Mouse (Mus musculus): Measurements from ENCODE around the gene Adam33. TPM values are rescaled to one million over a fixed set of nuclear protein-coding genes. Genes with fewer than 3 reads are reported as not detected.
"Not testable (repeated sequence)": the region's sequence is repeated elsewhere in the genome, so short reads cannot be mapped to it uniquely, and the experiment has no call there.

The Adam33 gene
- polyA plus RNA-seq (2016; fragmentation: Nextera tagmentation; extraction: Ambion mirVana) = 0.64 and 1.0 TPM in 2 replicates

DNA sequence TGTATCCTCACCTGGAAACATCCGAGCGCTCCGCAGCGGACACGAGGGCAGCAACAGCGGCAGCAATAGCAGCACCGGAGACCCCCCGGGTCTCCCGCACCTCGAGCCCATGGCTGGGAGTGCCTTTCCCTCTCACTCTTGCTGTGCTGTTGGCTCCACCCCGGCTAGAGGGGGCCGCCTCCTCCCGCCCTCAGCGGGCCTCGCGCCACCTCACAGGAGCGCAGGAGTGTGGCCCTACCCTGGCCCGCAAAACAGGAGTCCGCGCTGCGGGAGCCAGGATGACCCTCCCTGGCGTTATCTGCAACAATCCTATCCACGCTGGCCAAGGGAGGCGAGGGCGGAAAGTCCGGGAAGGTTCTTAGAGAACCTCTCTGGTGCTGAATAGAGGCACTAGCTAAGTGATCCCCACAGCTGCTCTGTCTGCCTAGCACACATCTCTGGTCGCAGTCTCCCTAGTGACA lies at the start of gene Adam33:
Adam33 (minus strand) TSS at position 411 of the 461 bp plus-strand sequence.
- peaks cover 63% of the 10 kb centered on the region for H3K27me3 ChIP-seq (replicated peaks; ENCODE audit: low read depth, poor library complexity, severe bottlenecking)
- 3% methylated on average over 27 of the region's 27 CpGs for WGBS

DNA sequence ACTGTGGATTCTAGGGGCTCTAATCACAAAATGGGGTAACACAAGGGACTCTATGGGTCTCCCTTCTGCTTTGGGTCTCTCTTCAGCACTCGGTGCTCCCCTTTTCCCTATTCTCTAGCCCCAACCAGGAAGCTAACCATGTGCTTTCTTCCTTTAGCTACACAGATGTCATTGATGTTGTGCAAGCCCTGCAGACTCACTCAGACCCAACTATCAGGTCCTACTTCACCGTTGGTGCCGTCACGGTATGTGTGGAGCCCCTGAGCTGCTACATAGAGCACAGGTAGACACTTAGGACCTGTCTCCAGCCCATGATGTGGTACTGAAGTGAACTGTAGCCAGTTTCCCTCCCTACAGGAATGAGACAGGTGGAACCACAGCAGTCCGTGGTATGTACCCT lies 42.4 kb upstream of the Adam33 start:
- Histone ChIP-seq H3K27ac (replicated peaks) (no peak overlapping the region), H3K27me3 (replicated peaks; ENCODE audit: low read depth, poor library complexity, severe bottlenecking) (no peaks in the 10 kb centered on the region), H3K4me1 (no peaks in the 10 kb centered on the region), H3K4me3 (no peak overlapping the region), H3K9me3 (no peaks in the 10 kb centered on the region), H3K36me3 (replicated peaks) (no peaks in the 10 kb centered on the region)
- WGBS = 89% methylated on average over 5 of the region's 5 CpGs
- DNase-seq (ENCODE audit: low spot score) = no peak

More for the DNA sequence above, at the start of gene Adam33:
- peak; percentile 56 for DNase-seq (ENCODE audit: low spot score)
- peak within 1 kb of the TSS; percentile 51 for H3K4me3 ChIP-seq
- no peaks in the 10 kb centered on the region for H3K36me3 ChIP-seq (replicated peaks)
- peaks cover 37% of the 10 kb centered on the region for H3K4me1 ChIP-seq
- H3K9me3 ChIP-seq = no peaks in the 10 kb centered on the region
- peak within 1 kb of the TSS; percentile 59 for H3K27ac ChIP-seq (replicated peaks)

DNA sequence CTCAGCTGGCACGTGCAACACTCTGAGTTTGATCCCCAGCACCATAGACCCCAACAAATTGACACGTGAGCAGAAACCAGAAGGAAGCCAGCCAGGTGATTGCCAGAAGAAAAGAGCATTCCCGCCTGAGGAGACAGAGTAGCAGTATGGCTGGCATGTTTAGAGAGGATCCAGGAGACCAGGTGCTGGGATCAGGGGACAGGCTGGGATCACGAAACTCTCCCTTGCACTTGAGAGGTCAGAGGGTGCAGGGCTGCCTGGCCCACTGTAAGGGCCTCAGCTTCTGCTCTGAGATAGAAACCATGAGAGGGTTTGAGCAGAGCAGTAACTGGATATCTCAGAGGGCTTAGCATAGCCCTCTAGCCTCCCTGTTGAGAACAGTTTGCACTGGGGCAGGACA lies 41.4 kb upstream of the Adam33 start:
- DNase-seq (ENCODE audit: low spot score); H3K27ac ChIP-seq (replicated peaks); H3K27me3 ChIP-seq (replicated peaks; ENCODE audit: low read depth, poor library complexity, severe bottlenecking); H3K4me1 ChIP-seq; H3K4me3 ChIP-seq; H3K36me3 ChIP-seq (replicated peaks); H3K9me3 ChIP-seq: not testable (repeated sequence)
- 71% methylated on average over 4 of the region's 4 CpGs for WGBS

DNA sequence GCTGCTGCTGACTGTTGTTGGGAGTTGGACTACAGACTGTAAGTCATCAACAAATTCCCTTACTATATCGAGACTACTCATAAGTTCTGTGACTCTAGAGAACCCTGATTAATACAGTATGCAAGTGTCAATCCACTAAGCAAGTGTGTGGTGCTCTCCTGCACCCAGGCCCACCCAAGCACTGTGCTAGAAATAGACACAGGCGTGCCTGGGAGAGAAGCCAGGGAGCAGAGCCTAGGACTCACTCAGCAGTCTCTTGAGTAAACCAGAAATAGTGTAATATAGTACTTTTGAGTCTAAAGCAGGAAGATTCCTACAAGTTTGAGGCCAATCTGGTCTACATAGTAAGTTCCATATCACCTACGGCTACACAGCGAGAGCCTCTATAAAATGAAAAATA lies 40.4 kb upstream of the Adam33 start:
- 89% methylated on average over 4 of the region's 4 CpGs for WGBS
- no peaks in the 10 kb centered on the region for H3K36me3 ChIP-seq (replicated peaks)
- H3K27me3 ChIP-seq (replicated peaks; ENCODE audit: low read depth, poor library complexity, severe bottlenecking) = no peaks in the 10 kb centered on the region
- no peak overlapping the region for H3K27ac ChIP-seq (replicated peaks)
- no peaks in the 10 kb centered on the region for H3K9me3 ChIP-seq
- H3K4me1 ChIP-seq = no peaks in the 10 kb centered on the region
- DNase-seq (ENCODE audit: low spot score) = no peak
- no peak overlapping the region for H3K4me3 ChIP-seq

DNA sequence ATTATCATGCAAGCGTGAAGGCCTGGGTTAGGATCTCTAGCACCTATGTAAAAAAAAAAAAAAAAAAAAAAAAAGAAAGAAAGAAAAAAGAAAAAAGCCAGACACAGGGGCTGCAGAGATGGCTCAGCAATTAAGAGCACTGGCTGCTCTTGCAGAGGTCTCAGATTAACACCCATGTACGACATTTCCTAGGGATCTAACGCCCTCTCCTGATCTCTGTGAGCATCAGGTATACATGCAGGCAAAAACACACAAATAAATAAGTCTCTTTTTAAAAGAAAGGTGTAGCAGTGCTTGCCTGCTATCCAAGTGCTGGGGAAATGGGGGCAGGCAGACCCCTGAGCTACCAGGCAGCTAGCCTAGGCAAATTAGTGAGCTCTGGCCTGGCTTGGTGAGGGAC lies 37.9 kb upstream of the Adam33 start:
- Histone ChIP-seq H3K9me3 (no peaks in the 10 kb centered on the region), H3K27me3 (replicated peaks; ENCODE audit: low read depth, poor library complexity, severe bottlenecking) (no peaks in the 10 kb centered on the region), H3K4me3 (no peak overlapping the region), H3K36me3 (replicated peaks) (no peaks in the 10 kb centered on the region), H3K4me1 (peaks cover 20% of the 10 kb centered on the region), H3K27ac (replicated peaks) (no peak overlapping the region)
- 50% methylated on average over 3 of the region's 3 CpGs for WGBS
- no peak for DNase-seq (ENCODE audit: low spot score)

DNA sequence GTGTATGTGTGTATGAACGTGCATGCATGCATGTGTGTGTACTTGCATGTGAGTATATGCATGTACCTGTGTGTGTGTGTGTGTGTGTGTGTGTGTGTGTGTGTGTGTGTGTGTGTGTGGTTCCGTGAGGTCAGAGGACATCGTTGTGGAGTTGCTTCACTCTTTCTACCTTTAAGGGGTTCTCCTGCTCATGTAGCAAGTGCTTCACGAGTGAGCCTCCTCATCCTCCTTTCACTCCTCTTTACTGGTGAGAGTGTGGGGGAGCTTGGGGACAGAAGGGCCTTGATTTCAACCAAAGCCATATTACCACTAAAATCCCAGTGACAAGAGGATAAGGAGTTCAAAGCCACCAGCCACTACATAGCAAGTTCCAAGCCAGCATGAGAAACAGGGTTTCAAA lies 33.5 kb upstream of the Adam33 start:
- Histone ChIP-seq H3K36me3 (replicated peaks) (no peaks in the 10 kb centered on the region), H3K4me3 (peak overlapping the region; percentile 43; the same call in 1 of the 2 replicates), H3K9me3 (no peaks in the 10 kb centered on the region), H3K4me1 (peaks cover 30% of the 10 kb centered on the region), H3K27me3 (replicated peaks; ENCODE audit: low read depth, poor library complexity, severe bottlenecking) (no peaks in the 10 kb centered on the region), H3K27ac (replicated peaks) (peak overlapping the region; percentile 87)
- no peak for DNase-seq (ENCODE audit: low spot score)
- WGBS = 83% methylated on average over 4 of the region's 4 CpGs

DNA sequence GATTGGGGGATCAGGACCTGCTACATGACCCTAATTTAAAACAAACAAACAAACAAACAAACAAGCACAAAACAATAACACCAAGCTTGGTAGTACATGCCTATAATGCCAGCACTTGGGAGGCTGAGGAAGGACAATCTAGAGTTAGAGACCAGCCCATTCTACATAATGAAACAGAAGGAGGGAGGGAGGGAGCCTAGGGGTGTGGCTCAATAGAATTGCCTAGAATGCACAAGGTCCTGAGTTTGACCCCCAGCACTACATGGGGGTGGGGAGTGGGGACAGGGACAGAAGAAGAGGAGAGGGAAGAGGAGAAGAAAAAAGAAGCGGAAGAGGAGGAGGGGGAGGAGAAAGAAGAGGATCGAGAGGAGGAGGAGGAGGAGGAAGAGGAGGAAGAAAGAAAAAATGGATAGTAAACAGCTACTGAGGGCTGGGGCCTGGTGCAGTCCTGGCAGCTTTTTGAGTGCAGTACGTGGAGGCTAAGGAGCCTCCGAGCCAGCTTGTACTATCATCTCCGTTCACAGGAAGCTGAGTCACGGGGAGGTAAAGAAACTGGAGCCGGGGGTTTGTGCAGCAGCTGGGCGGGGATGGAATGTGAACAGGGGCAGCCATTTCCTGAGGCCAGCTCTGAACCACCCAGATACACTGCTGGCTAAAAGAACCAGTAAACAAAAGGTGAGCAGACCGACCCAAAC lies 32.6 kb upstream of the Adam33 start:
- H3K27ac ChIP-seq (replicated peaks) = peak overlapping the region; percentile 87

DNA sequence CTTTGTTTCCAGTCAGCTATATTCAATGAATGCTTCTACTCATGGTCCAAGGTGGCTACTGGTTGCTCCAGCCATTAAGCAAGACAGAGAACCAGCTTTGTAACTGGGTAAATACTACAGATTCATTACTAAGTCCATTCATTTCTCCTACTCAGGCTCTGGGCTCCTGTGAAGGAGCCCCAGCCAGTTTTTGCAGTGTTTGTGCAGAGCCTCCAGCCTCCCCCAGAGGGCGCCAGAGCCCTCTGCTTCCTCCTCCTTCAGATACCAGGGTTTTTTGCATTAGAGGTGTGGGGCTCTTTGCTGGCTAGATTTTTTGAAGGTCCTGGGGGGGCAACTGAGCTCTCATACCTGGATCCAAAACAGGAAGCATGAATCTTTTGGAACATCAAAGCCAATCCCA lies 31.2 kb upstream of the Adam33 start:
- Histone ChIP-seq H3K4me1 (peaks cover 30% of the 10 kb centered on the region), H3K27ac (replicated peaks) (no peak overlapping the region), H3K27me3 (replicated peaks; ENCODE audit: low read depth, poor library complexity, severe bottlenecking) (no peaks in the 10 kb centered on the region), H3K9me3 (no peaks in the 10 kb centered on the region), H3K4me3 (no peak overlapping the region), H3K36me3 (replicated peaks) (no peaks in the 10 kb centered on the region)
- WGBS = 0% methylated on average over 1 of the region's 1 CpGs
- peak; percentile 82 for DNase-seq (ENCODE audit: low spot score)

More for the DNA sequence above, 32.6 kb upstream of the Adam33 start:
- no peaks in the 10 kb centered on the region for H3K27me3 ChIP-seq (replicated peaks; ENCODE audit: low read depth, poor library complexity, severe bottlenecking)
- peak; percentile 80 for DNase-seq (ENCODE audit: low spot score)
- H3K36me3 ChIP-seq (replicated peaks) = no peaks in the 10 kb centered on the region
- H3K9me3 ChIP-seq = no peaks in the 10 kb centered on the region
- WGBS = 8% methylated on average over 9 of the region's 9 CpGs
- peaks cover 30% of the 10 kb centered on the region for H3K4me1 ChIP-seq
- H3K4me3 ChIP-seq = peak overlapping the region; percentile 43

DNA sequence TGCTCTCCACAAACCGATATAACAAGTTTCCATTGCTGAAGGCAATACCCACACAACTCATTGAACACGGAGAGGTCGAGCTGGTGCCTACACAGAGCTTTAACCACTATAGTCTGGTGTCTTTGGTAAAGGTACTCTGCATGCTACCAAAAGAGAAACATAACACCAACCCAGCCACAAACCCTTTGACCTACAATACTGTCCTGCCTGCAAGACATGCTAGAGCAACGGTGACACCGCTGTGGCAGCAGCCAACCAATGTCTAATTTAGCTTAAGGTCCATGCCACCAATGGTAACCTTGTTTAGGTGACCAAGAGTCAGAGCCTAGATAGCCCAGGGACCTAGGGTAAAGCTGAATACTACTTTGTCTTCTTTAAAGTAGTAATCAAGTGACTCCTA lies 30.0 kb upstream of the Adam33 start:
- no peak overlapping the region for H3K4me3 ChIP-seq
- H3K9me3 ChIP-seq = no peaks in the 10 kb centered on the region
- H3K27ac ChIP-seq (replicated peaks) = no peak overlapping the region
- DNase-seq (ENCODE audit: low spot score) = no peak
- H3K4me1 ChIP-seq = peaks cover 32% of the 10 kb centered on the region
- WGBS = 87% methylated on average over 5 of the region's 5 CpGs
- H3K27me3 ChIP-seq (replicated peaks; ENCODE audit: low read depth, poor library complexity, severe bottlenecking) = no peaks in the 10 kb centered on the region
- H3K36me3 ChIP-seq (replicated peaks) = no peaks in the 10 kb centered on the region

DNA sequence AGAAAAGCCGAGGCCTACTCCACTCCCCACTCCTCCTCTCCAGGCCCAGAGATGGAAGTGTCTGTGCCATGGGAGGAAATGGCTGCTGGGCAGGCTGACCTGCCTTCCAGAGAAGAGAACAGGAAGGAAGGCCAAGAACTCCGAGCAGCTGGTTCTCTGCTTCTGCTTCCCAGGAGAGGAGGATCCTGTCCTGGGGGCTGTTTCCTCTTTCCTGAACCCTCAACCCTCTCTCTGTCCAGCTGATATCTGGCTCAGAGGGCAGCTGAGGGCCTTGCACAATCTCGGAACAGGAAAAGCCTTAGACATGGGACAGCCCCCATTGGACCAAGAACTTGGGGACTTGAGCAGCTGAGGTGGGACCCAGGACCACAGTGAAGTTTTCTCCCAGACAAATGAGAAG lies 27.2 kb upstream of the Adam33 start:
- Histone ChIP-seq H3K9me3 (no peaks in the 10 kb centered on the region), H3K36me3 (replicated peaks) (no peaks in the 10 kb centered on the region), H3K27ac (replicated peaks) (0 out of 2 replicates have a peak overlapping the region, but pooled peaks have one; percentile 19), H3K4me3 (no peak overlapping the region), H3K4me1 (peaks cover 10% of the 10 kb centered on the region), H3K27me3 (replicated peaks; ENCODE audit: low read depth, poor library complexity, severe bottlenecking) (no peaks in the 10 kb centered on the region)
- no peak for DNase-seq (ENCODE audit: low spot score)
- 74% methylated on average over 3 of the region's 3 CpGs for WGBS

DNA sequence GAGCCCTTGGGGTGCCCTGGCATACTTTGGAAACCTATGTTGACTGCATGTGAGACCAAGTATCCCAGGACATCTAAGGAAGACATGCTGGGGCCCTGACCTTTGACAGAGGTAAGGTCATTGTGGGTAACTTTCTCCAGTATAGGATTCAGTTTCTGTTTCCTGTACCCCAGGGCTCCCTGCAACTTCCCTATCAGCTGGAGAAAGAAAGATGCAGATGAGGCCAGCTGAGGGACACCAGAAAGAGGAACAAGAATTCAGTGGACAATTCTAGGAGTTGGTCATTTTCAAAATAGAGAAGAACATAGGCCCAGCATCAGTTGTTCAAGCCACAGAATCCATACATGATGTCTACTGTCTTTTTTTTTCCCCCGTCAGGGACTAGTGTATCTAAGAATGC lies 26.0 kb upstream of the Adam33 start:
- 75% methylated on average over 1 of the region's 1 CpGs for WGBS
- H3K27ac ChIP-seq (replicated peaks) = no peak overlapping the region
- H3K27me3 ChIP-seq (replicated peaks; ENCODE audit: low read depth, poor library complexity, severe bottlenecking) = no peaks in the 10 kb centered on the region
- peaks cover 10% of the 10 kb centered on the region for H3K4me1 ChIP-seq
- no peak overlapping the region for H3K4me3 ChIP-seq
- no peaks in the 10 kb centered on the region for H3K9me3 ChIP-seq
- DNase-seq (ENCODE audit: low spot score) = no peak
- no peaks in the 10 kb centered on the region for H3K36me3 ChIP-seq (replicated peaks)

DNA sequence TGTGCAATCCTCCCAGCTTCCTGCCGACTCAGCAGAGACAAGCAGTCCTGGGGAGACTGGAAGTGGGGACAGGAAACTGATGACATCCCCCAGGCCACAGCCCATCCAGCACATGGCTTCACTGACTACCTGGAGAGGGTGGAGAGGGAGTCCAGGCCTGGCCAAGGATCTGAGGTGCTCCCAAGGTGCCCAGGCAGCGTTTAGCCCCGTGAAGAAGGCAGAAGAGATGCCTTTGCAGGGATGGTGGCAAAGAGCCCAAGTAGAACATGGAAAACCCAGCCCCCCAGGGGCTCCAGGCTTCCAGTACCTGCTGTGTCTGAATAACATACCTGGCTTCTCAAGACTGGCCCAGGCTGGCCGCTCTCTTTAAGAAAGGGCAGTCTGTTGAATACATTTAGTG lies 25.0 kb upstream of the Adam33 start:
- Histone ChIP-seq H3K27ac (replicated peaks) (no peak overlapping the region), H3K27me3 (replicated peaks; ENCODE audit: low read depth, poor library complexity, severe bottlenecking) (no peaks in the 10 kb centered on the region), H3K4me3 (no peak overlapping the region), H3K36me3 (replicated peaks) (no peaks in the 10 kb centered on the region), H3K4me1 (peaks cover 12% of the 10 kb centered on the region), H3K9me3 (no peaks in the 10 kb centered on the region)
- 81% methylated on average over 4 of the region's 4 CpGs for WGBS
- DNase-seq (ENCODE audit: low spot score) = no peak

DNA sequence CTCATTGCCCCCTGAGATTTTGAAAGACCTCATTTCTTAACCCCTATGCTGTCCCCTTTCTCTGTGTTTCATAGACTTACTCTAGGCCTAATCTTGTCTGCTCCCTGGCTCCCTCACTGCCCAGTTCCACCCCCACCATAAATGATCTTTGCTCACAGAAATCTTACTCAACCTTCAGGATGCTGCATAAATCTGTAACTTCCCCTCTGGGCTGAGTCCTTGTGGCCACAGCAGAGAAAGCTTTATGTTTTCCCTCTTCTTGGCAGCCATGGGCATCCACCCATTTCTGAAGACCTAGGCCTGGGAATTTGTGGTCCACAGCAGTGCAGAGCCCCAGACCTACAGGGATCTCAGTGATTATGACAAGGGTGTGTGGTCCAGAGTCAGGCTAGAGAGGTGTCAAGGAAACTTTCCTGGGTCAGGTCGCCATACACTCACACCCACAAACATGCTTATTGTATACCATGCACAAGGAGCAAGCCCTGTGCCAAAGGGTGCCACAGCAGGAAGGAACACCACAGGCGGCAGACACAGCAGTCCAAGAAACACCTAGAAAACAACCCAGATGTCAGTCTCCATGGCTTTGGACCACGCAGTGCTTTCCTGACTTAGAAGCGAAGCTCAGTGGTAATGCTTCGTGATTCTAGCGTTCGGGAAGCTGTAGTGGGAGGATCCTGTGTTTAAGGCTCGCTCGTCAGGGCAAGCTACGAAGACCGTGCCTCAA lies 23.2 kb upstream of the Adam33 start, which contains the start of gene Siglec1:
Siglec1 (minus strand) TSS at position 99 of the 724 bp plus-strand sequence.
- no peaks in the 10 kb centered on the region for H3K27me3 ChIP-seq (replicated peaks; ENCODE audit: low read depth, poor library complexity, severe bottlenecking)
- no peaks in the 10 kb centered on the region for H3K36me3 ChIP-seq (replicated peaks)
- H3K27ac ChIP-seq (replicated peaks) = no peak within 1 kb of the TSS
- DNase-seq (ENCODE audit: low spot score) = no peak
- 89% methylated on average over 11 of the region's 11 CpGs for WGBS
- peaks cover 12% of the 10 kb centered on the region for H3K4me1 ChIP-seq
- no peak within 1 kb of the TSS for H3K4me3 ChIP-seq
- no peaks in the 10 kb centered on the region for H3K9me3 ChIP-seq

Measured in embryonic facial prominence, embryonic 10.5 days (tissue).